Mouse (Mus musculus): ENCODE measurements around the gene Irf8. TPM values are rescaled to one million over a fixed set of nuclear protein-coding genes. Genes with fewer than 3 reads are reported as not detected.

The Irf8 gene
- polyA plus RNA-seq, 1 experiment from 2014 or later = 11.6 TPM

DNA sequence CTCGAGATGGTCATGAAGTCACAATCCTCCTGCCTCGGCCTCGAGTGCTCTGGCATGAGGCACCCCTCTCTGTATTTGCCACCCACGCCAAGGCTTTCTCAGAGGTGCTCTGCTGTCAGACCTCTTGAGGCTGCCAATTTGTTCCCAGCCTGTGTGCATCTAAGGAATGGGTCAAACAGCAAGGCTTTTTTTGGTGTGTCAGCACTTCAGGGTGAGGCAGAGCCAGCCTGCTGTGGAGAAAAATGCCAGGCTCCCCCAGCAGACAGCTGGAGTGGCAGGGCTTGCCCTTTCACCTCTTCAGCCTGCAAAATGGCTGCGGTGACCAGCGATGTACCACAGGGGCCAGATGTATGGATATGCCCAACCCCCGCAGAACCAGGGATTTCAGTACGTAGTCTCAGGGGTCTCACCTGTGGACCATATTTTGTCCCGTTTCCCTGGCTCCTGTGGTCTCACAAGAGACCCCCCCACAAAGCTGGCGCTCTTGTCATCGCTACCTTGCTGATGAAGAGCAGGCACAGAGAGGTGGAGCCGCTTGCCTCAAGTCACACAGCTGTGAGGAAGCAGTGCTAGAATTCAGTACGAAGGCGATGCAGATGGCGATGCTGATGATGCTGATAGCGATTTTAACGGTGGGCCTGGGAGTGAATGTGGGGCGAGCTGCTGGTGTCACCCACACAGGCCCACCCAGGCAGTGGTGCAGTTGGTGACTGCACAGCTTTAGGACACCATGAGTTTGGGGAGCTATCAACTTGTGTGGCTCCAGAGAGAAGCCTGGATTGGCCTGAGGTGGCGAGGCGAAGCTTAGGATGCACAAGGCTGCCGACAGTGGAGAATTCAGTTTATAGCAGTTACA lies 15.3 kb downstream of the Irf8 start:
- H3K4me2 ChIP-seq = 0 out of 2 replicates have a peak overlapping the region, but pooled peaks have one; percentile 17
- H3K4me3 ChIP-seq (replicated peaks) = no peak overlapping the region
- peaks cover 4% of the 10 kb centered on the region; the same call in 1 of the 2 replicates for H3K36me3 ChIP-seq
- no peaks in the 10 kb centered on the region for H3K27me3 ChIP-seq
- peaks cover 17% of the 10 kb centered on the region for H3K4me1 ChIP-seq (replicated peaks)
- ATAC-seq (ENCODE audit: low read depth) (no peak), DNase-seq (no peak)
- no peak overlapping the region for H3K9ac ChIP-seq
- H3K27ac ChIP-seq = 0 out of 2 replicates have a peak overlapping the region, but pooled peaks have one; percentile 2
- WGBS (ENCODE audit: insufficient replicate concordance) = 58% methylated on average over 21 of the region's 21 CpGs
- H3K9me3 ChIP-seq (replicated peaks) = no peaks in the 10 kb centered on the region

- no peak overlapping the region for H3K9ac ChIP-seq
- peaks cover 17% of the 10 kb centered on the region for H3K4me1 ChIP-seq (replicated peaks)
- no peak overlapping the region for H3K4me3 ChIP-seq (replicated peaks)
- 5% methylated on average over 12 of the region's 12 CpGs for WGBS (ENCODE audit: insufficient replicate concordance)
- no peak for ATAC-seq (ENCODE audit: low read depth)
- H3K36me3 ChIP-seq = peaks cover 4% of the 10 kb centered on the region; the same call in 1 of the 2 replicates
- H3K27me3 ChIP-seq = no peaks in the 10 kb centered on the region
- H3K4me2 ChIP-seq = peak overlapping the region; percentile 24; the same call in 1 of the 2 replicates
- no peaks in the 10 kb centered on the region for H3K9me3 ChIP-seq (replicated peaks)
- DNase-seq = no peak
- H3K27ac ChIP-seq = 0 out of 2 replicates have a peak overlapping the region, but pooled peaks have one; percentile 2
These were observed 15.9 kb downstream of the Irf8 start for GRCm38 (mm10) chr8:120752082-120752452.

DNA sequence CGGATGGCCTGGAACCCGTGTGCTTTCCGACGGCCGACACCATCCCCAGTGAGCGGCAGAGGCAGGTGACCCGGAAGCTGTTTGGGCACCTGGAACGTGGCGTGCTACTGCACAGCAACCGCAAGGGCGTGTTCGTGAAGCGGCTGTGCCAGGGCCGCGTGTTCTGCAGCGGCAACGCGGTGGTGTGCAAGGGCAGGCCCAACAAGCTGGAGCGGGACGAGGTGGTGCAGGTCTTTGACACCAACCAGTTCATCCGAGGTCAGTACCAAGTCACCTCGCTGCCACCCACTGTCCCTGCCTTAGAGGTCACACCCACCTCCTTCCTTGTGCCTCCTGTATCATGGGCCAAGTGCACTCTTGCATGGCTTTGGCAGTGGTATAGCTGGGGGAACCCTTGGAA lies 17.3 kb downstream of the Irf8 start:
- H3K4me2 ChIP-seq = no peak overlapping the region
- no peak for ATAC-seq (ENCODE audit: low read depth)
- WGBS (ENCODE audit: insufficient replicate concordance) = 86% methylated on average over 22 of the region's 22 CpGs

GRCm38 (mm10) chr8:120755306-120756297 lies 19.4 kb downstream of the Irf8 start:
- H3K9ac ChIP-seq = no peak overlapping the region
- peaks cover 17% of the 10 kb centered on the region for H3K4me1 ChIP-seq (replicated peaks)
- H3K27me3 ChIP-seq = no peaks in the 10 kb centered on the region; the same call in 1 of the 2 replicates
- H3K27ac ChIP-seq = no peak overlapping the region
- DNase-seq (no peak), ATAC-seq (ENCODE audit: low read depth) (no peak)
- no peak overlapping the region for H3K4me3 ChIP-seq (replicated peaks)
- no peaks in the 10 kb centered on the region for H3K9me3 ChIP-seq (replicated peaks)
- WGBS (ENCODE audit: insufficient replicate concordance) = 65% methylated on average over 19 of the region's 19 CpGs
- H3K4me2 ChIP-seq = no peak overlapping the region
- peaks cover 4% of the 10 kb centered on the region; the same call in 1 of the 2 replicates for H3K36me3 ChIP-seq

More for the DNA sequence above, 17.3 kb downstream of the Irf8 start:
- no peak for DNase-seq
- H3K27ac ChIP-seq = no peak overlapping the region
- no peaks in the 10 kb centered on the region for H3K9me3 ChIP-seq (replicated peaks)
- peaks cover 17% of the 10 kb centered on the region for H3K4me1 ChIP-seq (replicated peaks)
- H3K9ac ChIP-seq = no peak overlapping the region
- no peak overlapping the region for H3K4me3 ChIP-seq (replicated peaks)
- no peaks in the 10 kb centered on the region for H3K27me3 ChIP-seq
- peaks cover 4% of the 10 kb centered on the region; the same call in 1 of the 2 replicates for H3K36me3 ChIP-seq

- Histone ChIP-seq H3K27me3 (no peaks in the 10 kb centered on the region; the same call in 1 of the 2 replicates), H3K36me3 (peaks cover 4% of the 10 kb centered on the region; the same call in 1 of the 2 replicates), H3K27ac (no peak overlapping the region), H3K9me3 (replicated peaks) (no peaks in the 10 kb centered on the region), H3K4me2 (no peak overlapping the region), H3K9ac (no peak overlapping the region), H3K4me1 (replicated peaks) (no peaks in the 10 kb centered on the region), H3K4me3 (replicated peaks) (no peak overlapping the region)
- WGBS (ENCODE audit: insufficient replicate concordance) = 67% methylated on average over 4 of the region's 4 CpGs
- no peak for DNase-seq
- ATAC-seq (ENCODE audit: low read depth) = no peak
These were observed 21.8 kb downstream of the Irf8 start for GRCm38 (mm10) chr8:120758005-120758404.

DNA sequence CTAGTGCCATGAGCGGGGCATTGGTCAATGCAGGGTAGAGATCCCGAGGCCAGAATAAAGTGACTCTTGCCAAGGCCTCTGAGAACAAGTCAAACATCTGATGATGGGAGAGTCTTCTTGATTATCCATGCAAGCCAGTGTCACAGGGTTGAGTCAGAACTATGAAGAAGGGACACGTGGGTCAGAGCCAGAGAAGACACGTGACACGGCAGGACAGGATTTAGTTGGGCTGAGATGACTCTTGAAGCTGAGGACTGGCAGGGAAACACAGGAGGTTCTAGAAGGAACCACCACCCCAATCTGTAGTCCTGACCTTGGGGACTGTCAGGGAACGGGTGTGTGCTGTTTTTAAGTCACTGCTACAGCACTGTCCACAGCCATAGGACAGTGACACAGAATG lies 23.7 kb downstream of the Irf8 start:
- no peak for ATAC-seq (ENCODE audit: low read depth)
- H3K27ac ChIP-seq = no peak overlapping the region
- 51% methylated on average over 6 of the region's 6 CpGs for WGBS (ENCODE audit: insufficient replicate concordance)

DNA sequence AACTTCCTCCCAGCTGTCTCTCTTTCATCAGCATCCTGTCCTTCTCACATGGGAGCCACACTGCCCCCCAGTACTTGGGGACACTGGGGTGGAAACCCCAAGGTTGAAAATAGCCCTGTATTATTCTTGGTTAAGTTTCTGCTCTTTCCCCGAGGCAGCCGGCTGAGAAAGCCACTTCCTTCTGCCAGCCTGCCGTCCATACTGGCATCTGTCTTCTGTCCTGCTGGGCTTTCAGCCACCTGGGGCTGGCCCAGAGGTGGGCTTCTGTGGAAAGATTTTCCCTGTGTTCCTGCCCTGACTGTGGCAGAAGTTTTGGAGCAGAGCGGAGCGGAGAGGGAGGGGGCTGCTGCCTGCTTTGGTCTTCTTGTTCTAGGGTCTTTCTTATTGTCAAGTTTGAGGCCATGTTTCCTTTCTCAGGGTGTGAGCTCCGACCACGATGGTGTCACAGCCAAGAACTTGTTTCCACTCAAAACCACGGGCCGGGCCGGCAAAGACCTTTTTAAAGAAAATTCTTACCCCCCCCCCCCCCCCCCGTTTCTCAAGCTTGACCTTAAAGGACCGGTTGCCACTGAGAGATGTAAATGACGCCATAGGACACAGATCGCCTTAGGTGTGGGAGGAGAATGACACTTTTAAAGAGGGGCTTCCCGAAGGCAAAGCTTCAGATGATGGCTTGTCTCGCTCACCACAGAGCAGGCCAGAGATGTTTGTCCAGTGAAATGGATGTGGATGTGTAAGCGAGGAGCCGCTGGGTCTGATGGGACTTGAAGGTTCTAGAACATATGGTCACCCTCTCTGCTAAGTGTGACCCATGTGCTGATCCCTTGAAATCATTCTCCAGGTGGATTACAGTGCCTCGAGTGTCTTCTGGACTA lies 24.4 kb downstream of the Irf8 start:
- no peak overlapping the region for H3K4me3 ChIP-seq (replicated peaks)
- no peak overlapping the region for H3K4me2 ChIP-seq
- no peak for ATAC-seq (ENCODE audit: low read depth)
- no peak overlapping the region for H3K27ac ChIP-seq
- no peak overlapping the region for H3K9ac ChIP-seq
- no peaks in the 10 kb centered on the region; the same call in 1 of the 2 replicates for H3K27me3 ChIP-seq
- H3K4me1 ChIP-seq (replicated peaks) = no peaks in the 10 kb centered on the region
- no peaks in the 10 kb centered on the region for H3K9me3 ChIP-seq (replicated peaks)
- peaks cover 4% of the 10 kb centered on the region; the same call in 1 of the 2 replicates for H3K36me3 ChIP-seq
- no peak for DNase-seq
- 47% methylated on average over 19 of the region's 19 CpGs for WGBS (ENCODE audit: insufficient replicate concordance)

More for the DNA sequence above, 23.7 kb downstream of the Irf8 start:
- H3K9ac ChIP-seq = no peak overlapping the region
- H3K4me2 ChIP-seq = no peak overlapping the region
- no peaks in the 10 kb centered on the region for H3K9me3 ChIP-seq (replicated peaks)
- H3K27me3 ChIP-seq = no peaks in the 10 kb centered on the region; the same call in 1 of the 2 replicates
- no peak overlapping the region for H3K4me3 ChIP-seq (replicated peaks)
- peaks cover 4% of the 10 kb centered on the region; the same call in 1 of the 2 replicates for H3K36me3 ChIP-seq
- no peak for DNase-seq
- H3K4me1 ChIP-seq (replicated peaks) = no peaks in the 10 kb centered on the region

DNA sequence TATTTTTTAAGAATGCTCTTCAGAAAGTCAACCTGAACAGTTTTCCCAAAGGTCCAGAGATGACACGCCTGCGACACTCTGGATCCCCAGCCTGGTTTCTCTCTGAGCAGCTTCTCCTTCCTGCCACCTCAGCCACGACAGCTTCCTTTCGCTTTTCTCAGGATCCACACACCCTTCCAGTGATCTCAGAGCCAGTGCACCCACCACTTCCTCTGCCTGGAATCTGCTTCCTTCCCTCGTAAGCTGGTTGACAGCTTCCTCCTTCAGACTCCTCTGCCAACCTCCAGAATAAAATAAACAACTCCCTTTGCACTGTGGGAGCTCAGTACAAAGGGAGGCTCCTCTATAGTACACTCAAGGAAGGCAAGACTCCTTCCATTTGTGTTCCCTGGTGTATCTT lies 27.1 kb downstream of the Irf8 start:
- no peak for ATAC-seq (ENCODE audit: low read depth)
- Histone ChIP-seq H3K9me3 (replicated peaks) (no peaks in the 10 kb centered on the region), H3K27me3 (no peaks in the 10 kb centered on the region; the same call in 1 of the 2 replicates), H3K4me1 (replicated peaks) (no peaks in the 10 kb centered on the region), H3K36me3 (no peaks in the 10 kb centered on the region), H3K9ac (no peak overlapping the region), H3K4me3 (replicated peaks) (no peak overlapping the region), H3K27ac (no peak overlapping the region), H3K4me2 (no peak overlapping the region)
- WGBS (ENCODE audit: insufficient replicate concordance) = 14% methylated on average over 5 of the region's 5 CpGs
- no peak for DNase-seq

DNA sequence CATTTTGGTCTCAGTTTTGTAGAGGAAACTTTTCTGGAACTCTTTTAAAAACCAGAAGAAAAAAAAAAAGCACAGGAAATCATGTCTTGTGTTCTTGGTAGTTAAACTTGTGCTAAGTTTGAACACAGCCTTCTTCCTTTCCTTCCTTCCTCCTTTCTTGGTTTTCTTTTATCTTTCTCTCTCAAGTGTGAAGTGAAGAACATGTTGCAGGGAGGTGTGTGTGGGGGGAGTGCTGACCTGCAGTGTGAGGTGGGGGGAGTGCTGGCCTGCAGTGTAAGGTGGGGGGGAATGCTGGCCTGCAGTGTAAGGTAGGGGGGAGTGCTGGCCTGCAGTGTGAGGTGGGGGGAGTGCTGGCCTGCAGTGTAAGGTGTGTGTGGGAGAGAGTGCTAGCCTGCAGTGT lies 28.5 kb downstream of the Irf8 start:
- H3K36me3 ChIP-seq = no peaks in the 10 kb centered on the region
- DNase-seq (no peak), ATAC-seq (ENCODE audit: low read depth) (no peak)
- no peaks in the 10 kb centered on the region; the same call in 1 of the 2 replicates for H3K27me3 ChIP-seq
- H3K9ac ChIP-seq = no peak overlapping the region
- H3K4me2 ChIP-seq = no peak overlapping the region
- no peaks in the 10 kb centered on the region for H3K9me3 ChIP-seq (replicated peaks)
- H3K27ac ChIP-seq = no peak overlapping the region
- no peaks in the 10 kb centered on the region; the same call in 1 of the 2 replicates for H3K4me1 ChIP-seq (replicated peaks)
- no peak overlapping the region for H3K4me3 ChIP-seq (replicated peaks)

DNA sequence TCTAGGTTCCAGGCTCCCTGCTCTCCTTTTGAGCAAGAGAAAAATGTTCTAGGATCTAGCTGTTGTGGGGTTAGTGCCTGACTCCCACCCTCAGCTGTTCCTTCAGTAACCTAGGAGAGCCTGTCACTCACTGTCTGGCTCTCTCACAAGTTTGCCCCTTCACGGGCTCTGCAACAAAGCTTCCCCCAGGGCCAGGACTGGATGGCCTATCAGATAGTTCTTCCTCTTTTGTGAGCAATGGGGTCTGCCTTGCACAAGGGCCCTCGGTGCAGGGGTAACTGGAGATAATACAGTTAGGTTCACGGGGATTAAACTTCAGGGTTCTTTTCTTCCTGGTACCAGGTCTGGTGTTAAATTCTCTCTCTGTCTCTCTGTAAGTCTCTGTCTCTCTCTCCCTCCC lies 30.5 kb downstream of the Irf8 start:
- no peak overlapping the region for H3K4me2 ChIP-seq
- no peaks in the 10 kb centered on the region for H3K36me3 ChIP-seq
- no peaks in the 10 kb centered on the region; the same call in 1 of the 2 replicates for H3K4me1 ChIP-seq (replicated peaks)
- no peaks in the 10 kb centered on the region for H3K9me3 ChIP-seq (replicated peaks)
- no peaks in the 10 kb centered on the region for H3K27me3 ChIP-seq
- H3K4me3 ChIP-seq (replicated peaks) = no peak overlapping the region
- DNase-seq = no peak
- H3K27ac ChIP-seq = no peak overlapping the region
- WGBS (ENCODE audit: insufficient replicate concordance) = 5% methylated on average over 3 of the region's 3 CpGs
- ATAC-seq (ENCODE audit: low read depth) = no peak
- H3K9ac ChIP-seq = no peak overlapping the region

All from liver, embryonic 13.5 days (tissue).